Mouse (Mus musculus): ENCODE data around the gene Olfr1138. TPM values are rescaled to one million over a fixed set of nuclear protein-coding genes. Genes with fewer than 3 reads are reported as not detected.

Gene Olfr1138
- total RNA-seq (2021): not detected

- no peak for DNase-seq
- intact Hi-C loops (cut with DNase I): no loop called here
These were observed at the start of gene Olfr1138 for GRCm38 (mm10) chr2:87739878-87740277. TSS of gene Olfr1138 (minus strand) at chr2:87739978.

DNA sequence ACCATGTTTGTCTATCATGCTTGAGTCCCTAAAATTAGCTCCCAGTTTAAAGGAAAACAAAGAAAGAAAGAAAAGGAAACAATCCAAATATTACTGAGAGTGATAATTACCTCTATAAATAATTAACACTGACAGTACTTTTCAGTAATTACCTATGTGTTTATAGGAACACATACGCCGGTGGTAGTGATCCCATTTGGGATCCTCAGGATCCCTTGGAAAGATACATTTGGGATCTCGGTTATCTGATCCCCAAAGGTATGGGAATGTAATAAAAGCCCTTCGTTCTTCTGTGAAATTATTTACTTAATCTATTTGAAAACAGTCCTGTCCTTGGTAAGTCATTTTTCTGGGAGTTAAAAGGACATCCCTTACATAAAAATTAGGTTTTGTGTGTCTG is 39.4 kb upstream of the Olfr1138 start, which contains the start of gene Olfr152:
Gene Olfr152 (plus strand): TSS at position 301 of the 400 bp plus-strand sequence.
- DNase-seq: no peak
- intact Hi-C loops (cut with DNase I): no loop called here

DNA sequence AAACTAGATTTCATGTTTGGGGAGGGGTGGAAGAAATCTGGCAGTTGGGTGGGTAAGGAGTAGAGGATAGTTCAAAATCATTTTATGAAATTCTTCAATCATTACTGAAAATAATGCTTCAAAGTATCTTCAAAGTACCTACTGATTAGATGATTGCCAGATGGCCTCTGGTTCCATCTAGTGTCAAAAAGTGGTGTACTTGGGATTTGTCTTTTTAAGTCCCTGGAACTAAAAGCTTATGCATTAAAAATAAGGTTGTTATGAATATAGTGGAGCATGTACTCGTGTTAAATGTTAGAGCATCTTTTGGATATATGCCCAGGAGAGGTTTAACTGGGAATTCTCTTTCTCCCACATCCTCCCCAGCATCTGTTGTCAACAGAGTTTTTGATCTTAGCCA is 36.4 kb upstream of the Olfr1138 start:
- no peak for DNase-seq
- intact Hi-C loops (cut with DNase I): no loop called here

- intact Hi-C loops (cut with DNase I): no loop called here
- DNase-seq: no peak
These were observed 14.1 kb upstream of the Olfr1138 start, which contains the start of gene Olfr1141 for GRCm38 (mm10) chr2:87753891-87754290. TSS of gene Olfr1141 (minus strand) at chr2:87753991.

- DNase-seq: no peak
- intact Hi-C loops (cut with DNase I): no loop called here
These were observed 3.7 kb upstream of the Olfr1138 start, which contains the start of gene Olfr1140 for GRCm38 (mm10) chr2:87743452-87743851. TSS of gene Olfr1140 (plus strand) at chr2:87743752.

DNA sequence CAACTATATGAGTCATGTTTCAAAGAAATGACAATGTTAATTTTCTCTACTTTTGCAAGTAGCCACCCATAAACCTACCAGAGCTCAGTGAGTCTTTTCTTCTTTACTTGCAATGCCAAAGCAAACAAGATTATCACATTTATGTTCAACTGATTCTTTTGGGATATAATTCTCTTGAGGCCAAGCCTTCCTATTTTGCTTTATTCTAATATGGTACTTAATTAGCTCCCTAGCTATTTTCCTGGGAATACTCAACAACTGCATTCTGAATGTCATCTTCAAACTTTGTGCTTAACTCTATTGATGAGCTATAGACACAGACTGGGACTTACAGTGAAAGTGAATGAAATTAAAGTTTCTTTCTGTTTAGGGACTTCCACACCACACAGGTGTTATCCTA is 26.7 kb downstream of the Olfr1138 start, which contains the start of gene Olfr1137:
Gene Olfr1137 (minus strand): TSS at position 101 of the 400 bp plus-strand sequence.
- intact Hi-C loops (cut with DNase I): no loop called here
- no peak for DNase-seq

GRCm38 (mm10) chr2:87693847-87694246 is 45.9 kb downstream of the Olfr1138 start, which contains the start of gene Olfr1136:
TSS of gene Olfr1136 (minus strand) at chr2:87693947.
- intact Hi-C loops (cut with DNase I): no loop called here
- no peak for DNase-seq

Other genes starting within 250 kb of the Olfr1138 start
- not detected for gene Pramel7, start 242.9 kb downstream of the Olfr1138 start, total RNA-seq (2021)
- gene Pramel6, start 233.4 kb downstream of the Olfr1138 start, total RNA-seq (2021): not detected
- not detected for gene Olfr153, start 208.2 kb downstream of the Olfr1138 start, total RNA-seq (2021)
- not detected for gene Olfr1128, start 194.4 kb downstream of the Olfr1138 start, total RNA-seq (2021)
- gene Olfr1129, start 166.1 kb downstream of the Olfr1138 start, total RNA-seq (2021): not detected
- gene Olfr1130, start 133.8 kb downstream of the Olfr1138 start, total RNA-seq (2021): not detected
- not detected for gene Olfr1131, start 112.9 kb downstream of the Olfr1138 start, total RNA-seq (2021)
- gene Olfr1132, start 102.4 kb downstream of the Olfr1138 start, total RNA-seq (2021): not detected
- not detected for gene Olfr1133, start 92.6 kb downstream of the Olfr1138 start, total RNA-seq (2021)
- gene Olfr1134, start 81.5 kb downstream of the Olfr1138 start, total RNA-seq (2021): not detected
- not detected for gene Olfr1135, start 66.3 kb downstream of the Olfr1138 start, total RNA-seq (2021)
- gene Olfr1136, start 46.0 kb downstream of the Olfr1138 start, total RNA-seq (2021): not detected
- gene Olfr1137, start 26.8 kb downstream of the Olfr1138 start, total RNA-seq (2021): not detected
- not detected for gene Olfr1140, start 3.8 kb upstream of the Olfr1138 start, total RNA-seq (2021)
- not detected for gene Olfr1141, start 14.0 kb upstream of the Olfr1138 start, total RNA-seq (2021)
- not detected for gene Olfr152, start 39.5 kb upstream of the Olfr1138 start, total RNA-seq (2021)
- gene Olfr1143, start 60.6 kb upstream of the Olfr1138 start, total RNA-seq (2021): not detected
- gene Olfr1145, start 69.8 kb upstream of the Olfr1138 start, total RNA-seq (2021): not detected
- gene Olfr1148, start 90.6 kb upstream of the Olfr1138 start, total RNA-seq (2021): not detected
- gene Olfr1150-ps1, start 104.0 kb upstream of the Olfr1138 start, total RNA-seq (2021): not detected
- gene Olfr1151, start 115.9 kb upstream of the Olfr1138 start, total RNA-seq (2021): not detected
- gene Olfr1152, start 126.5 kb upstream of the Olfr1138 start, total RNA-seq (2021): not detected
- not detected for gene Olfr1153, start 155.0 kb upstream of the Olfr1138 start, total RNA-seq (2021)
- not detected for gene Olfr1154, start 165.2 kb upstream of the Olfr1138 start, total RNA-seq (2021)
- not detected for gene Olfr1155, start 205.2 kb upstream of the Olfr1138 start, total RNA-seq (2021)
- not detected for gene Olfr1156, start 213.1 kb upstream of the Olfr1138 start, total RNA-seq (2021)
- not detected for gene Olfr1157, start 228.3 kb upstream of the Olfr1138 start, total RNA-seq (2021)
- gene Olfr74, start 234.7 kb upstream of the Olfr1138 start, total RNA-seq (2021): not detected

All from heart, postnatal 10 days (tissue).